Mouse (Mus musculus) midbrain, postnatal 0 days (tissue): Measurements from ENCODE around the gene Insr. TPM values are rescaled to one million over a fixed set of nuclear protein-coding genes. Genes with fewer than 3 reads are reported as not detected.
A peak's percentile ranks its signal among the peaks of the same experiment; 100 is the strongest.

Experiments
- ATAC-seq: fragments of 200-750 bp; cut with Nextera tagmentation; 2 replicates; pipeline ENCODE4 v1.8.0; 2017; ENCODE audit warnings: moderate number of reproducible peaks, mild to moderate bottlenecking, moderate TSS enrichment, moderate library complexity; ENCODE audit not compliant: low FRiP score
- DNase-seq: peaks from one replicate; pipeline ENCODE4 v3.0.0-alpha.2; 2015; ENCODE audit warnings: low spot score
- H3K27ac ChIP-seq: fragments of 300-500 bp; sonication (generic); 2 replicates; pipeline ENCODE4 v1.5.1; 2014; ENCODE audit warnings: low read depth, mild to moderate bottlenecking, low read length, mixed read lengths
- H3K27me3 ChIP-seq: fragments of 300-500 bp; sonication (generic); 2 replicates; pipeline ENCODE4 v1.6.1; 2014; ENCODE audit warnings: low read length, control low read depth, mixed read lengths; ENCODE audit not compliant: insufficient read depth
- H3K36me3 ChIP-seq: fragments of 300-500 bp; sonication (generic); 2 replicates; pipeline ENCODE4 v1.6.1; 2014; ENCODE audit warnings: low read length, control low read depth, mixed read lengths; ENCODE audit not compliant: insufficient read depth
- H3K4me1 ChIP-seq: fragments of 300-500 bp; sonication (generic); 2 replicates; pipeline ENCODE4 v1.6.1; 2014; ENCODE audit warnings: mild to moderate bottlenecking, control low read depth, antibody characterized with exemption, low read length, mixed read lengths; ENCODE audit not compliant: insufficient read depth
- H3K4me2 ChIP-seq: fragments of 300-500 bp; sonication (generic); 2 replicates; pipeline ENCODE4 v1.6.1; 2014; ENCODE audit warnings: low read depth, mild to moderate bottlenecking, low read length, mixed read lengths; ENCODE audit not compliant: poor library complexity, severe bottlenecking
- H3K4me3 ChIP-seq: fragments of 300-500 bp; sonication (generic); 2 replicates; pipeline ENCODE4 v1.5.1; 2014; ENCODE audit warnings: low read depth, mild to moderate bottlenecking, low read length, moderate library complexity
- H3K9ac ChIP-seq: fragments of 300-500 bp; sonication (generic); replicated peaks from 2 replicates; pipeline ENCODE4 v1.6.1; 2014; ENCODE audit warnings: mild to moderate bottlenecking, low read length, moderate library complexity, mixed read lengths; ENCODE audit not compliant: poor library complexity, severe bottlenecking
- H3K9me3 ChIP-seq: fragments of 300-500 bp; sonication (generic); 2 replicates; pipeline ENCODE4 v1.6.1; 2016; ENCODE audit warnings: low read length, control low read depth
- CTCF ChIP-seq: IDR thresholded peaks from 2 replicates; pipeline ENCODE4 v1.5.1; 2016; ENCODE audit warnings: antibody characterized with exemption, mild to moderate bottlenecking
- WGBS: fragments of 180-500 bp; shearing (Covaris S2); extraction: QIAGEN DNeasy Blood & Tissue Kit; methylation state at CpG from one replicate; pipeline ENCODE4 v1.1.7; 2014; 5-methylcytosine and 5-hydroxymethylcytosine counted together
- polyA plus RNA-seq: library from polyadenylated mRNA; unstranded; fragments of >200 nt; fragmentation: Nextera tagmentation; extraction: Ambion mirVana; gene quantifications from 2 replicates; pipeline ENCODE4 v1.2.1, GENCODE M21; 2015
- total RNA-seq: library from RNA; depleted of rRNA; stranded (reverse); fragments of >200 nt; gene quantifications from 2 replicates; pipeline ENCODE4 v1.2.3, GENCODE M21; 2014

The Insr gene
- total and polyA plus RNA-seq, 2 experiments from 2014 or later: 32.9 to 40.3 TPM

DNA sequence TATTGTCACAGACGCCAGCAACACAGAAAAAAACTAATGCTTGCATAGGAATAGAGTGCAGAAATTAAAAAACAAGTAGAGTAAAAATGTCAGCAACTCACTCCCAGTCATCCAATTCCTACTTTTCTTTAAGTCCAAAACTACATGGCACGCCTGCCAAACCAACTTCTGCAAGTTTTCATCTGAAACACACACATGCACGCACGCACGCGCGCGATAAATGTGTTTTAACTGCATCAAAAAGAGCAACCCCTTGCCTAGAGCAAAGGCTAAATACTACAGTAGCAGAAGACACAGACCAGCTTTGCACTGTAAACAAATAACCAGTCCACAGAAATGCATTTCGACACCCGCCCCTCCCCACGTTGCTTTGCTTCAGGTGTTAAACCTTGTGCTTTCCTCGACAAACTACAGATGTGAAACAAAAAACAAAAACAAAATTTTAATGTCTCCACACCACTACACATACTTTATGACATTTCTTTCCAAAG lies 59.5 kb downstream of the Insr start:
- WGBS: 82% methylated on average over 12 of the region's 12 CpGs
- peak overlapping the region; percentile 70; the same call in 1 of the 2 replicates for H3K9ac ChIP-seq

DNA sequence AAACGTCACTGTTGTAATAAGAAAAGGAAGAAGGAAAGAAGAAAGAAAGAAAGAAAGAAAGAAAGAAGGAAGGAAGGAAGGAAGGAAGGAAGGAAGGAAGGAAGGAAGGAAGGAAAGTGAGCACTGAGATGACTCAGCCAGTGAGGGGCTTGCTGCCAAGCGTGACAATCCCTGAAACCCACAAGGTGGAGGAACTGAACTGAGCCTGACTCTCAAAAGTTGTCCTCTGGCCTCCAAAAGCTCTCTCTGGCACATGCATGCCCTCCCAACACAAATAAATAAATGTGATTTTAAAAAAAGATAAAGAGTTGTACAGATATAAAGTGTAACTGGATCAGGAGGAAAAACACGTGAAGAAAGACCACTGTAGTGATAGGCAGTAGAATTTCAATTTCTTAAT lies 60.2 kb downstream of the Insr start:
- WGBS: 75% methylated on average over 3 of the region's 3 CpGs

More for the DNA sequence above, 59.5 kb downstream of the Insr start:
- Histone ChIP-seq H3K4me2 (peak overlapping the region; percentile 72), H3K36me3 (no peaks in the 10 kb centered on the region), H3K4me1 (peaks cover 6% of the 10 kb centered on the region; the same call in 1 of the 2 replicates), H3K27me3 (no peaks in the 10 kb centered on the region), H3K27ac (peak overlapping the region; percentile 89), H3K4me3 (peak overlapping the region; percentile 62; the same call in 1 of the 2 replicates), H3K9me3 (no peaks in the 10 kb centered on the region)
- TF ChIP-seq CTCF: no peak
- ATAC-seq: no peak
- DNase-seq: no peak

DNA sequence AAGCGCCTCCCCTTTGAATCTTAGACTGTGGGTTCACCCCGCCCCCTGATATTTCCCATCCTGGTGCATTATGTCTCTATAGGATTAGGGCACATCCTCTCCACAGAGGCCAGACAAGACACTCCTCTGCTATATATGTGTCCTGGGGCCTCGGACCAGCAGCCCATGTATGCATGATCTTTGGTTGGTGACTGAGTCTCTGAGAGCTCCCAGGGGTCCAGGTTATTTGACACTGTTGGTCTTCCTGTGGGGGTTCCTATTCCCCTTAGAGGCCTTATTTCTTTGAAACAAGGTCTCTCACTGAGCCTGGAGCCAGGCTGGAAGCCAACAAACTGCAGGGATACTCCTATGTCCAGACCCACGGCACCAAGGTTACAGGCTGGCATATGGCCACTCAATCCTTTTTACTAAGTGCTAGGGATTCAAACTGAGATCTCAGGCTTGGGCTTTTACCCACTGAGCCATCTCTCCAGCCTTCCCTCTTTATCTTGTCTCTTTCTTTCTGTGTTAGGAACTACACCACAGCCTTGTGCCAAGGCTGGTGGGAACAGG lies 62.8 kb downstream of the Insr start:
- H3K9me3 ChIP-seq: no peaks in the 10 kb centered on the region
- no peaks in the 10 kb centered on the region for H3K27me3 ChIP-seq
- no peak for ATAC-seq
- 70% methylated on average over 4 of the region's 4 CpGs for WGBS
- H3K36me3 ChIP-seq: no peaks in the 10 kb centered on the region
- no peak overlapping the region for H3K27ac ChIP-seq
- H3K4me2 ChIP-seq: no peak overlapping the region
- no peak for TF ChIP-seq CTCF
- no peak overlapping the region for H3K9ac ChIP-seq
- no peak overlapping the region for H3K4me3 ChIP-seq
- H3K4me1 ChIP-seq: no peaks in the 10 kb centered on the region
- DNase-seq: peak; percentile 70

More for the DNA sequence above, 60.2 kb downstream of the Insr start:
- ATAC-seq (no peak), DNase-seq (no peak)
- H3K4me3 ChIP-seq: no peak overlapping the region
- H3K27me3 ChIP-seq: no peaks in the 10 kb centered on the region
- H3K9ac ChIP-seq: no peak overlapping the region
- TF ChIP-seq CTCF: no peak
- peaks cover 6% of the 10 kb centered on the region; the same call in 1 of the 2 replicates for H3K4me1 ChIP-seq
- H3K9me3 ChIP-seq: no peaks in the 10 kb centered on the region
- no peak overlapping the region for H3K27ac ChIP-seq
- H3K4me2 ChIP-seq: no peak overlapping the region
- no peaks in the 10 kb centered on the region for H3K36me3 ChIP-seq

GRCm38 (mm10) chr8:3215561-3215960 lies 63.9 kb downstream of the Insr start:
- Histone ChIP-seq H3K4me3 (no peak overlapping the region), H3K4me1 (no peaks in the 10 kb centered on the region), H3K4me2 (no peak overlapping the region), H3K27ac (no peak overlapping the region), H3K36me3 (no peaks in the 10 kb centered on the region; the same call in 1 of the 2 replicates), H3K9ac (0 out of 2 replicates have a peak overlapping the region, but pooled peaks have one; percentile 25), H3K27me3 (no peaks in the 10 kb centered on the region), H3K9me3 (no peaks in the 10 kb centered on the region)
- ATAC-seq (no peak), DNase-seq (peak; percentile 24)
- no peak for TF ChIP-seq CTCF

DNA sequence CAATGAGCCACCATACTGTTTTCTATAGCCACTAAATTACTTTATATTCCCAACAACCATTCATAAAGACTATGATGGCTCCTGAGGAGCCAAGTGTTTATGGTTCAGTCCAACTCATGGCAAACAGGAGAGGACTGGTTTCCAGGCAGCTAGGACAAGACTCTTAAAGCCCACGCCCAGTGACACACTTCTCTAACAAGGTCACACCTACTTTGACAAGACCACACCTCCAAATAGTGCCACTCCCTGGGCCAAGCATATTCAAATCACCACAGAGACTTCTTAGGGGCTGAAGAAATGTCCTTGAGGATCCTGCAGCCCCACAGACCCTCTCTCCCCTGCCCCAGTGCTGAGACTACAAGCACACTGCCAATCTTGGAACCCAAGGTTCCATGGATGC lies 64.8 kb downstream of the Insr start:
- Histone ChIP-seq H3K9me3 (no peaks in the 10 kb centered on the region), H3K4me1 (no peaks in the 10 kb centered on the region), H3K27ac (no peak overlapping the region), H3K4me3 (no peak overlapping the region), H3K36me3 (no peaks in the 10 kb centered on the region; the same call in 1 of the 2 replicates), H3K9ac (no peak overlapping the region), H3K27me3 (no peaks in the 10 kb centered on the region), H3K4me2 (no peak overlapping the region)
- no peak for TF ChIP-seq CTCF
- ATAC-seq (no peak), DNase-seq (no peak)
- 87% methylated on average over 1 of the region's 1 CpGs for WGBS

DNA sequence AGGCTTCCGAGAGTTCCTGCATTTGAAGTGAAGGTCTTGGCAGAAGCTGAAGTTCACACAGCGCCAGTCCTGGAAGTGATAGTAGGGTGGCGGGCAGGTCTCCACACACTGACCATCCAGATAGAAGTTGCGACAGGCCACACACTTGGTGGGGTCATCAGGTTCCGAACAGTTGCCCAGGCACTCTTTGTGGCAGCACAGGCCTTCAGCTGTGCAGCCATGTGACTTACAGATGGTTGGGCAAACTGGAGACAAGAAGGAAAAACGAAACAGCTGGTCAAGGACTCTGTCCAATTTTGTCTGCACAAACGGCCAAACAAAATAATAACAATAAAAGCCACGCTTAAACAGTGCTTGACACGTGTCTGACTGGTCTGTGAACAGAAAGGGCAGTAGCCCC lies 68.0 kb downstream of the Insr start:
- no peak for ATAC-seq
- 83% methylated on average over 9 of the region's 9 CpGs for WGBS
- TF ChIP-seq CTCF: no peak
- Histone ChIP-seq H3K36me3 (no peaks in the 10 kb centered on the region; the same call in none of the 2 replicates), H3K4me3 (no peak overlapping the region), H3K27ac (no peak overlapping the region), H3K4me1 (no peaks in the 10 kb centered on the region), H3K9me3 (no peaks in the 10 kb centered on the region), H3K9ac (no peak overlapping the region), H3K27me3 (no peaks in the 10 kb centered on the region), H3K4me2 (no peak overlapping the region)
- DNase-seq: peak; percentile 8
